Mouse (Mus musculus) bone marrow macrophage, adult 2 months (primary cell): Measurements from ENCODE around the gene Chst8.

ENCODE experiments used
- CTCF ChIP-seq: IDR thresholded peaks from 2 replicates; pipeline ENCODE4 v1.5.1; 2012; ENCODE audit warnings: low read depth, mild to moderate bottlenecking, low read length, moderate library complexity
- POLR2A ChIP-seq: IDR thresholded peaks from 2 replicates; pipeline ENCODE4 v1.6.1; 2012; ENCODE audit warnings: mild to moderate bottlenecking, low read depth, low read length, borderline replicate concordance

GRCm38 (mm10) chr7:34719599-34719998, 92.9 kb downstream of the Chst8 start:
- peak; percentile 74 for TF ChIP-seq CTCF
- TF ChIP-seq POLR2A = no peak
